Mouse (Mus musculus) myocyte (in vitro differentiated cells): ENCODE results near the gene Actl10. TPM values are rescaled to one million over a fixed set of nuclear protein-coding genes. Genes with fewer than 3 reads are reported as not detected.
A peak's percentile ranks its signal among the peaks of the same experiment; 100 is the strongest.

Experiments used
- H3K27me3 ChIP-seq: one replicate; pipeline ENCODE4 v1.6.1; 2011; ENCODE audit not compliant: control insufficient read depth, insufficient read depth, insufficient read length
- H3K36me3 ChIP-seq: one replicate; pipeline ENCODE4 v1.6.1; 2011; ENCODE audit not compliant: control insufficient read depth, insufficient read depth
- H3K4me2 ChIP-seq: one replicate; pipeline ENCODE4 v1.6.1; 2011; ENCODE audit warnings: low read depth, control low read depth
- H3K4me3 ChIP-seq: one replicate; pipeline ENCODE4 v1.5.1; 2011; ENCODE audit warnings: mild to moderate bottlenecking, control low read depth, moderate library complexity
- H3K79me2 ChIP-seq: one replicate; pipeline ENCODE4 v1.6.1; 2011; ENCODE audit not compliant: control insufficient read depth, insufficient read depth
- H3ac ChIP-seq: one replicate; pipeline ENCODE4 v1.6.1; 2011; ENCODE audit not compliant: control insufficient read depth, insufficient read length
- CEBPB ChIP-seq: IDR thresholded peaks from 2 replicates; pipeline ENCODE4 v1.6.1; 2011; ENCODE audit warnings: mild to moderate bottlenecking, moderate library complexity; ENCODE audit not compliant: poor library complexity, insufficient read depth, severe bottlenecking
- E2F4 ChIP-seq: IDR thresholded peaks from one replicate; pipeline ENCODE4 v1.6.1; 2011; ENCODE audit warnings: mild to moderate bottlenecking, control low read depth, moderate library complexity; ENCODE audit not compliant: insufficient read depth
- MAX ChIP-seq: IDR thresholded peaks from one replicate; pipeline ENCODE4 v1.6.1; 2011; ENCODE audit warnings: low read depth, mild to moderate bottlenecking, control low read depth
- MYOD1 ChIP-seq, 3 experiments: IDR thresholded peaks; one replicate each; pipeline ENCODE4 v1.6.1; 2011; ENCODE audit warnings: control low read depth in 2 of 3, low read depth in 2 of 3, mild to moderate bottlenecking in 2 of 3, moderate library complexity in 1 of 3; ENCODE audit not compliant: insufficient read length in 2 of 3, control insufficient read depth in 1 of 3
- MYOG ChIP-seq, 3 experiments: IDR thresholded peaks; one replicate each; pipeline ENCODE4 v1.6.1; 2011; ENCODE audit warnings: control low read depth in 2 of 3, low read depth in 2 of 3, mild to moderate bottlenecking in 2 of 3; ENCODE audit not compliant: insufficient read length in 2 of 3, control insufficient read depth in 1 of 3, insufficient read depth in 1 of 3
- POLR2A ChIP-seq: IDR thresholded peaks from one replicate; pipeline ENCODE4 v1.6.1; 2011; ENCODE audit warnings: low read depth, mild to moderate bottlenecking, control low read depth, moderate library complexity; ENCODE audit not compliant: insufficient read length
- POLR2AphosphoS2 ChIP-seq: IDR thresholded peaks from one replicate; pipeline ENCODE4 v1.6.1; 2011; ENCODE audit warnings: low read depth, control low read depth; ENCODE audit not compliant: insufficient read length
- REST ChIP-seq: IDR thresholded peaks from one replicate; pipeline ENCODE4 v1.6.1; 2011; ENCODE audit warnings: mild to moderate bottlenecking, control low read depth, moderate library complexity; ENCODE audit not compliant: insufficient read depth, insufficient read length
- SRF ChIP-seq: IDR thresholded peaks from one replicate; pipeline ENCODE4 v1.6.1; 2011; ENCODE audit warnings: low read depth; ENCODE audit not compliant: control insufficient read depth, insufficient read length
- TCF12 ChIP-seq: IDR thresholded peaks from one replicate; pipeline ENCODE4 v1.6.1; 2011; ENCODE audit warnings: mild to moderate bottlenecking, control low read depth; ENCODE audit not compliant: poor library complexity, insufficient read depth, severe bottlenecking
- TCF3 ChIP-seq: IDR thresholded peaks from one replicate; pipeline ENCODE4 v1.6.1; 2011; ENCODE audit warnings: low read depth, control low read depth; ENCODE audit not compliant: insufficient read length
- USF1 ChIP-seq: IDR thresholded peaks from one replicate; pipeline ENCODE4 v1.6.1; 2011; ENCODE audit warnings: low read depth, mild to moderate bottlenecking, control low read depth, moderate library complexity
- polyA plus RNA-seq: library from polyadenylated mRNA; unstranded; fragments of >200 nt; fragmentation: generic; extraction: Trizol; gene quantifications from one replicate; pipeline ENCODE4 v1.2.1, GENCODE M21; 2012; ENCODE audit warnings: missing spikeins

Actl10 gene
- polyA plus RNA-seq, 1 experiment = 0.17 TPM

DNA sequence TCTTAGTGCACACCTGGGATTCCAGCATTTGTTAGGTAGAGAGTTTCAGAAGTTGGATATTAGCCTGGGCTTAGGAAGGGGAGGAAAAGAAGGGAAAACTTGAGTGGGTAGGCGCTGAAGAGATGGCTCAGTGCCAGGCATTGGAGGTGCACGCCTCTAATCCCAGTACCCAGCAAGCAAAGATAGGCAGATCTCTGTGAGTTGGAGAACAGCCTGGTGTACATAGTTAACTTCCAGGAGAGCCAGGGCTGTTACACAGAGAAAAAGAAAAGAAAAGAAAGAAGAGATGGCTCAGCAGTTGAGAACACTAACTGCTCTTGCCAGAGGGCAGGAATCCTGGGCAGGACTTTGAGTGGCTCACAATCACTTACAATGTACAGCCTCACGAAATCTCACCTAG lies 25.0 kb upstream of the Actl10 start:
- Histone ChIP-seq H3K4me2 (no peak overlapping the region), H3ac (no peak overlapping the region)
- no peak for TF ChIP-seq MYOD1 (IDR thresholded peaks at IDR 0.05; ENCODE audit: control insufficient read depth in 1 of 3, insufficient read length in 2 of 3, low read depth in 2 of 3)
- TF ChIP-seq POLR2AphosphoS2 = no peak
- TF ChIP-seq POLR2A = no peak
- no peak for TF ChIP-seq USF1
- no peak for TF ChIP-seq MYOG (IDR thresholded peaks at IDR 0.05; ENCODE audit: control insufficient read depth in 1 of 3, insufficient read depth in 1 of 3, insufficient read length in 2 of 3, low read depth in 2 of 3)
- no peak for TF ChIP-seq REST
- TF ChIP-seq TCF12 = no peak
- no peak for TF ChIP-seq SRF

DNA sequence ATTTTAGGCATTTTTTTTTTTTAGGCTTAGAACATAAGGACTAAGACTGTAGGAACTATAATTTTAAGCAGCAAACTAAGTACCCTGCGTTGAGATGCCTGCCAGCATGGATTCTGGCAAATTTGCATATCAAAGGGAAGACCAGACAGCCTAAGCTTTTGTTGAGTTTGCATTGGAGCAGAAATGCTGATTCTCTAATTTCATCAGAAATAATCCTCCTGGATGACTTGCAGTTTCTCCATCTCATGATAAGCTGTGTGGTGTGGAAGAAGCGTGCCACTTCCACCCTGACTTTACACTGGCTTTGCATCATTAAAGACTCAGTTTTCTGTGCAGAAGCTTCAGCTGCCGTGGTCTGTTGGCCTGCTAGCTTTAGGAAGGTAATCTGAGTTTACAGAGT lies 18.7 kb upstream of the Actl10 start:
- Histone ChIP-seq H3K27me3 (no peaks in the 10 kb centered on the region), H3K4me2 (no peak overlapping the region), H3K36me3 (peaks cover 19% of the 10 kb centered on the region), H3ac (no peak overlapping the region), H3K4me3 (no peak overlapping the region), H3K79me2 (no peaks in the 10 kb centered on the region)
- TF ChIP-seq MYOG (IDR thresholded peaks at IDR 0.05; ENCODE audit: control insufficient read depth in 1 of 3, insufficient read depth in 1 of 3, insufficient read length in 2 of 3, low read depth in 2 of 3) (no peak), REST (no peak), MYOD1 (IDR thresholded peaks at IDR 0.05; ENCODE audit: control insufficient read depth in 1 of 3, insufficient read length in 2 of 3, low read depth in 2 of 3) (no peak), CEBPB (no peak), POLR2AphosphoS2 (no peak), SRF (no peak), TCF12 (no peak), E2F4 (no peak), POLR2A (no peak), TCF3 (no peak), MAX (no peak), USF1 (no peak)

More for the DNA sequence above, 25.0 kb upstream of the Actl10 start:
- Histone ChIP-seq H3K36me3 (peaks cover 32% of the 10 kb centered on the region), H3K4me3 (no peak overlapping the region), H3K79me2 (no peaks in the 10 kb centered on the region), H3K27me3 (no peaks in the 10 kb centered on the region)

DNA sequence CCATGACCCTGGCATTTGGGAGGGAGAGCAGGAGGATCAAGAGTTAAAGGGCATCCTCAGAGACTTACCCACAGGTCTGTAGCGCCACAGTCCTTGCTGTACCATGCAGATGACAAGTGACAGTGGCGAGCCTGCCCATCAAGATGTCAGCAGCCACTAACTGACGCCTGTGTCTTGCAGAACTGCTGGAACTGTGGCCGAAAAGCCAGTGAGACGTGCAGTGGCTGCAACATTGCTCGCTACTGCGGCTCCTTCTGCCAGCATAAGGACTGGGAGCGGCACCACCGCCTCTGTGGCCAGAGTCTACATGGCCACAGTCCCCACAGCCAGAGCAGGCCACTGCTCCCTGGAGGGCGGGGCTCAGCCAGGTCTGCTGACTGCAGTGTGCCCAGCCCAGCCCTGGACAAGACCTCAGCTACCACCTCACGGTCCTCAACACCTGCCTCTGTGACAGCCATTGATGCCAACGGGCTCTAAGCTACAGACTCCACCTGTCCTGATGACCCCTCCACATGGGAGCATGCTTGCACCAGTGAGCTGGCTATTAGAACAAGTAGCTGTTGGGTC lies 16.8 kb upstream of the Actl10 start:
- no peak overlapping the region for H3K4me2 ChIP-seq
- no peaks in the 10 kb centered on the region for H3K27me3 ChIP-seq
- no peaks in the 10 kb centered on the region for H3K79me2 ChIP-seq
- H3ac ChIP-seq = no peak overlapping the region
- peaks cover 15% of the 10 kb centered on the region for H3K36me3 ChIP-seq
- TF ChIP-seq POLR2AphosphoS2 = no peak
- no peak for TF ChIP-seq E2F4
- no peak for TF ChIP-seq USF1
- TF ChIP-seq REST = no peak
- TF ChIP-seq TCF3 = no peak
- TF ChIP-seq MAX = no peak
- TF ChIP-seq POLR2A = no peak
- TF ChIP-seq TCF12 = no peak
- TF ChIP-seq MYOG (IDR thresholded peaks at IDR 0.05; ENCODE audit: control insufficient read depth in 1 of 3, insufficient read depth in 1 of 3, insufficient read length in 2 of 3, low read depth in 2 of 3) = no peak
- TF ChIP-seq MYOD1 (IDR thresholded peaks at IDR 0.05; ENCODE audit: control insufficient read depth in 1 of 3, insufficient read length in 2 of 3, low read depth in 2 of 3) = no peak
- TF ChIP-seq CEBPB = no peak
- no peak for TF ChIP-seq SRF
- no peak overlapping the region for H3K4me3 ChIP-seq

DNA sequence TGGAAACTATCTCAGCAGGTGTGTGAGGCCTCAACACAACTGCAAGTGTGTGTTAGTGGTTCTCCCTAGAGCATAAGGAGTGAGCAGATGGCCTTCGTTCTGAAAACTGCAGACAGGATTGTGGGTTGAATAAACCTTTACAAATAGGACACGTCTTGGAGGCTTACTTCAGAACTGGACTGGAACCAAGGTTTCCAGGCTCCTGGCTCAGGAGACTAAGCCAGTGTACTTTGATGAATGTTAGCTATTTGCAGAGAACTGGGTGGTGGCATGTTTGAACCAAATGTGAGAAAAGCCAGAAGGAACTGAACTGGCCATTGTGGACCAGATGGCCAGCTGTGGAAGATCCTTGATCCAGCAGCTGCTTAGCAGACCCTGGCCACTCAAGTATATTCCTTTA lies 13.3 kb upstream of the Actl10 start:
- TF ChIP-seq TCF12 = no peak
- no peak for TF ChIP-seq REST
- no peak for TF ChIP-seq USF1
- no peak for TF ChIP-seq MYOG (IDR thresholded peaks at IDR 0.05; ENCODE audit: control insufficient read depth in 1 of 3, insufficient read depth in 1 of 3, insufficient read length in 2 of 3, low read depth in 2 of 3)
- no peak for TF ChIP-seq MYOD1 (IDR thresholded peaks at IDR 0.05; ENCODE audit: control insufficient read depth in 1 of 3, insufficient read length in 2 of 3, low read depth in 2 of 3)
- TF ChIP-seq E2F4 = no peak
- no peak for TF ChIP-seq POLR2A
- TF ChIP-seq CEBPB = no peak
- no peak for TF ChIP-seq MAX
- no peak for TF ChIP-seq SRF
- TF ChIP-seq POLR2AphosphoS2 = no peak
- TF ChIP-seq TCF3 = no peak
- Histone ChIP-seq H3K36me3 (no peaks in the 10 kb centered on the region), H3K4me3 (no peak overlapping the region), H3K4me2 (no peak overlapping the region), H3K27me3 (no peaks in the 10 kb centered on the region), H3K79me2 (no peaks in the 10 kb centered on the region), H3ac (no peak overlapping the region)

DNA sequence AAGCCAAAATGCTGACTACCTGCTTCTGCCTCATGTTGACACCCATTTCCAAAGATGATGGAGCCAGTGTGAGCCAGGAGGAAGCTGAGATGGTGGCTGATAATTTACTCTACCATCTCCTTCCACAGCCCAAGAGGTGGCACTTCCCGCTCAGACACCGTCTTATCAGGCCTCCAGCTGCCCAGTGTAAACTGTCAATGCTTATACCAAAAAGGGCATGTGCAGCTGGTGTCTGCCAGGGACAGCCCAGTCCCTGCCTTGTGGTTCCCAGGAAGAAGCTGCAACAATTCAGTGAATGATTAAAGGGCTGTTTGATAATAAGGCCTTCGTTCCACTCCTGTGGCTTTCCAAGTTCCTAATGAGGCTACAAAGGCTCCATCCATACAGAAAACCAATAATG lies 12.9 kb upstream of the Actl10 start:
- Histone ChIP-seq H3K79me2 (no peaks in the 10 kb centered on the region), H3K36me3 (no peaks in the 10 kb centered on the region), H3K27me3 (no peaks in the 10 kb centered on the region), H3K4me3 (no peak overlapping the region), H3K4me2 (no peak overlapping the region), H3ac (no peak overlapping the region)
- TF ChIP-seq SRF (peak; percentile 41), MAX (no peak), CEBPB (no peak), E2F4 (no peak), POLR2A (no peak), USF1 (no peak), REST (no peak), TCF3 (no peak), MYOG (IDR thresholded peaks at IDR 0.05; ENCODE audit: control insufficient read depth in 1 of 3, insufficient read depth in 1 of 3, insufficient read length in 2 of 3, low read depth in 2 of 3) (peak in 1 of 3 experiments; percentile 36), MYOD1 (IDR thresholded peaks at IDR 0.05; ENCODE audit: control insufficient read depth in 1 of 3, insufficient read length in 2 of 3, low read depth in 2 of 3) (no peak), TCF12 (no peak), POLR2AphosphoS2 (no peak)
